Mouse (Mus musculus) kidney, adult 2 months (tissue): ENCODE measurements around the gene Snx18. TPM values are rescaled to one million over a fixed set of nuclear protein-coding genes. Genes with fewer than 3 reads are reported as not detected.

Source experiments
- DNase-seq: peaks from one replicate; pipeline ENCODE4 v3.0.0; 2021
- H3K27ac ChIP-seq: fragments of 200-500 bp; 2 replicates; pipeline ENCODE4 v1.5.1; 2012; ENCODE audit warnings: low read depth, low read length, control low read depth, inconsistent platforms; ENCODE audit not compliant: insufficient read depth
- H3K27me3 ChIP-seq: fragments of 200-500 bp; replicated peaks from 2 replicates; pipeline ENCODE4 v1.6.1; 2012; ENCODE audit warnings: mild to moderate bottlenecking, moderate library complexity, low read length, inconsistent platforms; ENCODE audit not compliant: control insufficient read depth, insufficient read depth
- H3K36me3 ChIP-seq: fragments of 200-500 bp; 2 replicates; pipeline ENCODE4 v1.6.1; 2012; ENCODE audit warnings: mild to moderate bottlenecking, moderate library complexity, low read length, inconsistent platforms; ENCODE audit not compliant: control insufficient read depth, insufficient read depth
- H3K4me1 ChIP-seq: fragments of 200-500 bp; 2 replicates; pipeline ENCODE4 v1.6.1; 2011; ENCODE audit warnings: low read length; ENCODE audit not compliant: control insufficient read depth, insufficient read depth
- H3K4me3 ChIP-seq: fragments of 200-500 bp; 2 replicates; pipeline ENCODE4 v1.5.1; 2011; ENCODE audit warnings: mild to moderate bottlenecking, low read depth, low read length, control low read depth; ENCODE audit not compliant: insufficient read depth
- CTCF ChIP-seq: fragments of 200-500 bp; conservative IDR thresholded peaks from 2 replicates; pipeline ENCODE4 v1.5.1; 2011; ENCODE audit warnings: low read depth, mild to moderate bottlenecking, control low read depth, low read length, moderate library complexity, mixed read lengths; ENCODE audit not compliant: insufficient read depth, insufficient read length
- POLR2A ChIP-seq: fragments of 200-500 bp; IDR thresholded peaks from one replicate; pipeline ENCODE4 v1.6.1; 2011; ENCODE audit warnings: low read depth, low read length, control low read depth
- WGBS: fragments of 180-500 bp; shearing (Covaris S2); methylation state at CpG from one replicate; pipeline ENCODE4 v1.1.7; 2018; 5-methylcytosine and 5-hydroxymethylcytosine counted together
- polyA plus RNA-seq: library from polyadenylated mRNA; depleted of rRNA; stranded (reverse); fragments of >200 nt; gene quantifications from 2 replicates; pipeline ENCODE4 v1.2.3, GENCODE M21; 2012

Snx18 gene
- polyA plus RNA-seq, 1 experiment, result 22.1 TPM

GRCm38 (mm10) chr13:113622865-113623255 lies 4.5 kb upstream of the Snx18 start:
- H3K27ac ChIP-seq, result no peak overlapping the region
- H3K4me1 ChIP-seq, result no peaks in the 10 kb centered on the region; the same call in 1 of the 2 replicates
- no peaks in the 10 kb centered on the region for H3K27me3 ChIP-seq
- H3K36me3 ChIP-seq, result no peaks in the 10 kb centered on the region
- 72% methylated on average over 8 of the region's 8 CpGs for WGBS
- H3K4me3 ChIP-seq, result no peak overlapping the region
- no peak for TF ChIP-seq CTCF
- TF ChIP-seq POLR2A, result no peak
- no peak for DNase-seq

GRCm38 (mm10) chr13:113622122-113622864 lies 3.9 kb upstream of the Snx18 start:
- Histone ChIP-seq H3K27me3 (no peaks in the 10 kb centered on the region), H3K4me3 (no peak overlapping the region), H3K36me3 (no peaks in the 10 kb centered on the region), H3K27ac (peak overlapping the region; percentile 25; the same call in 1 of the 2 replicates), H3K4me1 (no peaks in the 10 kb centered on the region)
- DNase-seq, result peak; percentile 44
- no peak for TF ChIP-seq CTCF
- TF ChIP-seq POLR2A, result no peak
- WGBS, result 35% methylated on average over 11 of the region's 11 CpGs

GRCm38 (mm10) chr13:113619003-113619402 lies 639 bp upstream of the Snx18 start:
- no peaks in the 10 kb centered on the region for H3K4me1 ChIP-seq
- no peaks in the 10 kb centered on the region for H3K36me3 ChIP-seq
- H3K27me3 ChIP-seq, result no peaks in the 10 kb centered on the region
- no peak overlapping the region for H3K4me3 ChIP-seq
- H3K27ac ChIP-seq, result no peak overlapping the region
- 51% methylated on average over 9 of the region's 9 CpGs for whole genome bisulfite sequencing
- TF ChIP-seq POLR2A (no peak), CTCF (no peak)
- no peak for DNase-seq

GRCm38 (mm10) chr13:113617338-113617890 lies 950 bp downstream of the Snx18 start:
- DNase-seq, result peak; percentile 44
- H3K36me3 ChIP-seq, result no peaks in the 10 kb centered on the region
- peaks cover 3% of the 10 kb centered on the region; the same call in 1 of the 2 replicates for H3K4me1 ChIP-seq
- no peaks in the 10 kb centered on the region for H3K27me3 ChIP-seq
- peak overlapping the region; percentile 96 for H3K4me3 ChIP-seq
- H3K27ac ChIP-seq, result peak overlapping the region; percentile 79
- WGBS, result 9% methylated on average over 49 of the region's 49 CpGs
- TF ChIP-seq CTCF (no peak), POLR2A (no peak)

- no peaks in the 10 kb centered on the region for H3K27me3 ChIP-seq
- H3K27ac ChIP-seq, result peak overlapping the region; percentile 79
- peak overlapping the region; percentile 96 for H3K4me3 ChIP-seq
- peak; percentile 62 for DNase-seq
- H3K4me1 ChIP-seq, result peaks cover 9% of the 10 kb centered on the region; the same call in 1 of the 2 replicates
- TF ChIP-seq POLR2A, result no peak
- no peak for TF ChIP-seq CTCF
- no peaks in the 10 kb centered on the region for H3K36me3 ChIP-seq
- WGBS, result 40% methylated on average over 24 of the region's 24 CpGs
These were observed 1.5 kb downstream of the Snx18 start for GRCm38 (mm10) chr13:113616751-113617337.

- Histone ChIP-seq H3K36me3 (no peaks in the 10 kb centered on the region), H3K27ac (peak overlapping the region; percentile 79), H3K4me3 (peak overlapping the region; percentile 96), H3K27me3 (no peaks in the 10 kb centered on the region), H3K4me1 (peaks cover 13% of the 10 kb centered on the region; the same call in 1 of the 2 replicates)
- WGBS, result 16% methylated on average over 8 of the region's 8 CpGs
- no peak for TF ChIP-seq CTCF
- no peak for TF ChIP-seq POLR2A
- peak; percentile 81 for DNase-seq
These were observed 2.2 kb downstream of the Snx18 start for GRCm38 (mm10) chr13:113615971-113616671.

- Histone ChIP-seq H3K36me3 (no peaks in the 10 kb centered on the region), H3K4me1 (peaks cover 18% of the 10 kb centered on the region), H3K27ac (peak overlapping the region; percentile 79), H3K27me3 (no peaks in the 10 kb centered on the region), H3K4me3 (peak overlapping the region; percentile 96)
- TF ChIP-seq POLR2A, result no peak
- TF ChIP-seq CTCF, result no peak
- DNase-seq, result peak; percentile 48
- WGBS, result 11% methylated on average over 10 of the region's 10 CpGs
These were observed 2.8 kb downstream of the Snx18 start for GRCm38 (mm10) chr13:113615546-113615941.
